Mouse (Mus musculus): ENCODE measurements around the gene Mfsd6. TPM values are rescaled to one million over a fixed set of nuclear protein-coding genes. Genes with fewer than 3 reads are reported as not detected.
A peak's percentile ranks its signal among the peaks of the same experiment; 100 is the strongest.

Mfsd6 gene
- polyA plus RNA-seq, 1 experiment from 2014 or later = 6.7 TPM

DNA sequence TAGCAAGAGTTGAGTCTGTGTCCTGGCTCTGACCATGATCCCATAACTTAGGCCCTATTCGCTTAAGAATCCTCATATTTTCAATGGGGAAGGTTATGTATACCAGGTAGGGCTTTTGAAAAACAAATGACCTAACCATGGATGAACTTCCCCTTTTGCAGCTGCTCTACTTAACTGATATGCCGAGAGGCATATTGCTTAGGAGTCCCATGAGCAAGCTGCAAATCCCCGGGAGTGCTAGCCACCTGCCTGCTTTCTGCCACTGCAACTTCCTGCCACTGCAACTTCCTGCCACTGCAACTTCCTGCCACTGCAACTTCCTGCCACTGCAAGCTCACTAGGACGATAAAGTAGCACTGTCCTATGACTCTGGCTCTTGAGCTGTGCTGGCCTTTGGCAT, 72.1 kb downstream of the Mfsd6 start:
- no peaks in the 10 kb centered on the region for H3K27me3 ChIP-seq
- no peak overlapping the region for H3K4me2 ChIP-seq (replicated peaks)
- H3K36me3 ChIP-seq = peaks cover 10% of the 10 kb centered on the region
- no peak overlapping the region for H3K9ac ChIP-seq (replicated peaks)
- ATAC-seq (replicated peaks) = no peak
- no peaks in the 10 kb centered on the region for H3K9me3 ChIP-seq
- 88% methylated on average over 4 of the region's 4 CpGs for WGBS
- no peak overlapping the region for H3K4me3 ChIP-seq
- H3K27ac ChIP-seq (replicated peaks) = no peak overlapping the region
- H3K4me1 ChIP-seq = no peaks in the 10 kb centered on the region

DNA sequence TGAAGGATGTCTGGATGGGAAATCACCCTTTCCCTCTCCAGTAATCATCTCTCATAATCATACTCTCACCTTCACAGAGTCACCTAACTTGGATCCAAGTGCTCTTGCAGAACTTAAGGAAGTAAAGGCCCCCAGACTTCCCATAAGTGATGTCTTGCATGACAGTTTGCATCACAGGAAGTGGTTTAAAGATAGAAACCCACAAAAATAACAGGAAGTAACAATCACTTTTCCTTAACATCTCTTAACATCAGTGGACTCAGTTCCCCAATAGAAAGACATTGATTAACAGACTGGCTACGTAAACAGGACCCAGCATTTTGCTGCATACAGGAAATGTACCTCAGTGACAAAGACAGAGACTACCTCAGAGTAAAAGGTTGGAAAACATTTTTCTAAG, 73.9 kb downstream of the Mfsd6 start:
- 94% methylated on average over 1 of the region's 1 CpGs for WGBS

DNA sequence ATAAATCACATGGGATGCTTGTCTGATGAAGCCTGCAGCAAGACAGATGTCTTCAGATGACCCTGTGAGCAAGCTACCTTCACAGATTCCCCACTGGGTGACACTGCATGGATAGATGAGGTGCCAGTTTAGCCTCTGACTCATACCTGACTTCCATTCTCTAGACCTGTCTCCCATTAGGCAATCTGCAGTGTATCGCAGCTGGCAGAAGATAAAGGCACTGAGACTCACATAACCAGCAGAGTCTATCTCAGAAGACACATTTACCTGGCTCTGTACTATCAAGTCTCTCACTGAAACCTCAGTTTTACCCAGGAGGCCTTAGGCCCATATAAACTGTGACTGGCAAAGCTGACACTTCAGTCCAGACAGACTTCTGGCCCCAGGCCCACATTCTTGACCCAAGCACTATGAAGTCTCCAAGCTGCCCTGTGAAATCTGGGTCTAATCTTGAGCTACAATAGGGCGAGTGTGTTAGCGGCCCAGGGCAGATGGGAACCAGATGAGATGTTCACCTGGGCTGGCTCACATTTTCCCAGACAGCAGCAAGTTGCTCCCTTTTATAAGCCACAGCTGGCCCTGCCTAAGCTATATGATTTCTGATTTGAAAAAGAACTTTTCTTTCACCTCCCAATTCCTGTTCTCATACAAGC, 74.5 kb downstream of the Mfsd6 start:
- no peak overlapping the region for H3K4me3 ChIP-seq
- H3K4me2 ChIP-seq (replicated peaks) = no peak overlapping the region
- H3K9ac ChIP-seq (replicated peaks) = no peak overlapping the region
- H3K36me3 ChIP-seq = peaks cover 16% of the 10 kb centered on the region
- H3K4me1 ChIP-seq = no peaks in the 10 kb centered on the region
- no peaks in the 10 kb centered on the region for H3K27me3 ChIP-seq
- no peak overlapping the region for H3K27ac ChIP-seq (replicated peaks)
- 93% methylated on average over 3 of the region's 3 CpGs for WGBS
- no peak for ATAC-seq (replicated peaks)
- no peaks in the 10 kb centered on the region for H3K9me3 ChIP-seq

More for the DNA sequence above, 73.9 kb downstream of the Mfsd6 start:
- ATAC-seq (replicated peaks) = no peak
- H3K27ac ChIP-seq (replicated peaks) = no peak overlapping the region
- no peaks in the 10 kb centered on the region for H3K4me1 ChIP-seq
- no peaks in the 10 kb centered on the region for H3K27me3 ChIP-seq
- H3K4me3 ChIP-seq = no peak overlapping the region
- peaks cover 16% of the 10 kb centered on the region for H3K36me3 ChIP-seq
- H3K9me3 ChIP-seq = no peaks in the 10 kb centered on the region
- H3K4me2 ChIP-seq (replicated peaks) = no peak overlapping the region
- no peak overlapping the region for H3K9ac ChIP-seq (replicated peaks)

DNA sequence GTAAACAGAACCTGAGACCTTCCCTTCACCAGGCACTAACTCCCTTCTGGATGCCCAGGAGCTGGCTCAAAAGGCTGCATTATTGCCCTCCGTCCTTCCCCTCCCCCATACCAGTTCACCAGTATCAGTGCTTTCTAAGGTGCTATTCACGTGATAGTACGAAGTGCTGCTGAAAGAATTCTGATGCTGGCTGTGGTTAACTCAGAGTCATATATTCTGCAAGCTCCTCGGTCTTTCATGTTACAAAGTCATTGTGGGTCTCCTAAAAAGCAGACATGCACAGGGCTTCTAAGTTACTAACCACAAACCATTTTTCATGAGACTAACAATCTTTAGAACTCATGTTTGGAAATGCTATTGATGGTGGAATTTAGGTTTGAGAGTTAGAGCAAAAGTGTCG, 77.2 kb downstream of the Mfsd6 start:
- H3K4me1 ChIP-seq = no peaks in the 10 kb centered on the region
- no peak overlapping the region for H3K4me3 ChIP-seq
- H3K9ac ChIP-seq (replicated peaks) = no peak overlapping the region
- H3K4me2 ChIP-seq (replicated peaks) = no peak overlapping the region
- no peak overlapping the region for H3K27ac ChIP-seq (replicated peaks)
- no peaks in the 10 kb centered on the region for H3K27me3 ChIP-seq
- WGBS = 90% methylated on average over 5 of the region's 5 CpGs
- no peaks in the 10 kb centered on the region for H3K9me3 ChIP-seq
- peaks cover 24% of the 10 kb centered on the region for H3K36me3 ChIP-seq
- ATAC-seq (replicated peaks) = no peak

DNA sequence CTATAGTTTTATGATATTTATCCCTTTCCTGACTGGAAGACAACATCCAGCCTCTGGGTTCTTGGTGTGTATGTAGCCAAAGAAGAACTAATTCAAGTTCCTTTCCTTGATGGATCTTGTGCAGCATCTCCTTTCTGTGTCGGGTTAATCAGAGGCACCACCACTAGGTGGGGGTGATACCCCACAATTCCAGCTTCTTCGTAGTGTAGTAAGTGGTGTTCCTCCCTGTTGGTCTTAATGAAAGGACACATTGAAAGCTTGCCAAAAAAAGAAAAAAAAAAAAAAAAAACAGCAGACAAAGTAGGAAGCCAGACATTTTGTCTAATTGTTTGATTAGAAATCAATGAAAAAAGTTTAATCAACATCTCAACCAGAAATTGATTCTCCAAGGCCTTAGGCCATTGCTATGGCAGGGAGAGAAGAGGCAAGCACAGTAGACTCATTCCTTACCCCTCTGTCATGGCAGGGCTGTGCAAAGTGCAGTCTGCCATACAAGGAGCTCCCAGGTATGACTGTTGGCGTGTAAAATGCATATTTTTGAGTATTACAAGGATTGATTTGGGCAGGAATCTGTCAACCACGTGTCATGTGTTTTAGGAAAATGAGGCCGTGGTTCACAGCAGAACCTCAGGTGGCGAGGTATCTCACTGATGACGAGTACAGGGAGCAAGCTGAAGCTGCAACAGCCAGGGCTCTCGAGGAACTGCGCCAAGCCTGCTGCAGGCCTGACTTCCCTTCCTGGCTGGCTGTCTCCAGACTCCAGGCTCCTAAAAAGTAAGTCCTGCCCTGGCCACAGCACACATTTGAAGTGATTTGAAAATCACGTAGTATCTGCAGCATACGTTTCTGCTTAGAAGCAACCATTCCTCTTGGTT, 78.9 kb downstream of the Mfsd6 start:
- H3K27ac ChIP-seq (replicated peaks) = no peak overlapping the region
- ATAC-seq (replicated peaks) = peak; percentile 88
- no peak overlapping the region for H3K4me3 ChIP-seq
- no peak overlapping the region for H3K9ac ChIP-seq (replicated peaks)
- H3K9me3 ChIP-seq = no peaks in the 10 kb centered on the region
- no peaks in the 10 kb centered on the region for H3K4me1 ChIP-seq
- H3K4me2 ChIP-seq (replicated peaks) = no peak overlapping the region
- 71% methylated on average over 11 of the region's 11 CpGs for WGBS
- no peaks in the 10 kb centered on the region for H3K27me3 ChIP-seq
- H3K36me3 ChIP-seq = peaks cover 24% of the 10 kb centered on the region

DNA sequence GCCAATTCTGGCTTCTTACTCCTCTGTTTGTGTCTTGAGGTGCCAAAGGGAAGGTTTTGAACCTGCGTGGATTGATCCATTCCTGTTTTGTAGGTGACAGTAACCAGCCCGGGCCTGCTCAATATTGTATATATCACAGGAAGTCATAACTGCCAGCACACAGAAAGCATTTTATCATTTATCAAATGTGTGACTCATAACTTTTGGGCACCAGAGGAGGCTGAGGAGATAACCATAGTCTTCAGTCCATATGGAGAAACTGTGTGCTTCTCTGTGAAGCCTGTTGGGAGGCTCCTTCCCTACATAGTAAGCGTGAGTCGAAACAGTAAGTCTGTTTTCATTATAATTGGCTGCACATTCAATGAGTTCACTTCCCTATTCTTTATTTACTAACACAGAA, 86.5 kb downstream of the Mfsd6 start:
- 87% methylated on average over 4 of the region's 4 CpGs for WGBS
- Histone ChIP-seq H3K9me3 (no peaks in the 10 kb centered on the region), H3K4me1 (no peaks in the 10 kb centered on the region), H3K27me3 (no peaks in the 10 kb centered on the region), H3K4me2 (replicated peaks) (no peak overlapping the region), H3K9ac (replicated peaks) (no peak overlapping the region), H3K27ac (replicated peaks) (no peak overlapping the region), H3K36me3 (peaks cover 5% of the 10 kb centered on the region; the same call in 1 of the 2 replicates), H3K4me3 (no peak overlapping the region)
- no peak for ATAC-seq (replicated peaks)

DNA sequence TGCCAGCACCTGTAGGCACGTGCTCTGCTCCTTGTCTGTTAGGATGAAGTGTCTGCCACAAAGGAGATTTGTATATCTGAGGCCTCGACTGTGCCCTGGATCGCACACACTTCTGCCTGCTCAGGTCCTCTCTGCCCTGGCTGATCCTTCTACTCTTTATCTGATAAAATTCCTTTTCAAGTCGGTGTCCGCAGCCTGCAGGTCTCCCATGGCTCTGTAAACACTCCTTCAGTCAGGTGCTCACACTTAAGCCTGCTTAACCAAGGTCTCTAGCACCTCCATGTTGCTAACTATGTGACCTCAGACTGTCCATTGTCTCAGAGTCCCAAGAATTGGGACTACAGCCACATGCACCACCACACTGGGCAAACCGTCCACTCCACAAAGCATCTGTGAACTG, 87.0 kb downstream of the Mfsd6 start:
- Histone ChIP-seq H3K27me3 (no peaks in the 10 kb centered on the region), H3K4me1 (no peaks in the 10 kb centered on the region), H3K9ac (replicated peaks) (no peak overlapping the region), H3K36me3 (0 out of 2 replicates have a peak, but pooled peaks cover 4% of the 10 kb centered on the region), H3K4me2 (replicated peaks) (no peak overlapping the region), H3K27ac (replicated peaks) (no peak overlapping the region), H3K4me3 (no peak overlapping the region), H3K9me3 (no peaks in the 10 kb centered on the region)
- 92% methylated on average over 6 of the region's 6 CpGs for WGBS
- ATAC-seq (replicated peaks) = no peak

DNA sequence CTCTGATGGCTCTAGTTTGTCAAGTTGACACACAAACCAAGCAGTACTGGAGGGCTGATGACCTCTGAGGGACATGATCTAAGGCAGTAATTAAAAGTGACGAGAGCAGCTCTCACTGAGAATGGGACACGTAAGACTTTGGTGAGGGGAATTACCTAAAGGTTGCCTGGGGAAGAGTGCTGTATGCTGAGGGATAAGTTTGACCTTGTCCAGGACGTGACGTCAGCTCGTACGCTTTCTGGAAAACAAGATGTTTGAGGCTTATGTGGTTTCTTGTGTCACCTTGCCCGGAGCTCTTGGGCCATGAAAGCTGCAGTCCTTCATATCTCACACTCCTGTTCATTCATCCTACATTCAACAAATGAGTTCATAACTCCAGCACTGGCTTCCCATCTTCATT, 88.2 kb downstream of the Mfsd6 start:
- Histone ChIP-seq H3K27me3 (no peaks in the 10 kb centered on the region), H3K4me1 (no peaks in the 10 kb centered on the region), H3K9ac (replicated peaks) (no peak overlapping the region), H3K4me3 (no peak overlapping the region), H3K9me3 (no peaks in the 10 kb centered on the region), H3K36me3 (0 out of 2 replicates have a peak, but pooled peaks cover 4% of the 10 kb centered on the region), H3K4me2 (replicated peaks) (no peak overlapping the region), H3K27ac (replicated peaks) (no peak overlapping the region)
- WGBS = 95% methylated on average over 7 of the region's 7 CpGs
- no peak for ATAC-seq (replicated peaks)

DNA sequence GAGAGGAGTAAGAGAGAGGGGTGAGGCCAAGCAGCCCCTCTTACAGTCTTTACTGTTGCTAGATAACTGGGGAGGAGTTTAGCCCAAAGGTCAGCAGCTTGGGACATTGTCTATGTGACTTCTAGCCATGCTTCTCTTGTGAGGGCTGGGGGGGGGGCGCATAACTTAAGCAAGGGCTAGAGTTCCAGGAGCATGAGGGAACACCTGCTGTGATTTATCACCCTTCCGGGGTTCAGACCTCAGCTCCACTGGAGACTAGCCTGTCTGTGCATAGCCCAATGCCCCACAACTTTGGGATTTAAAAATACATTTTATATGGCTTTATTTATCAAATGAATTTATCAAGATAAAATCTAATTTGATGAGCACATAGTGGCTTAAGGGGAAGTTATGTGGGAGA, 89.2 kb downstream of the Mfsd6 start:
- Histone ChIP-seq H3K27ac (replicated peaks) (no peak overlapping the region), H3K9me3 (no peaks in the 10 kb centered on the region), H3K4me3 (no peak overlapping the region), H3K36me3 (0 out of 2 replicates have a peak, but pooled peaks cover 4% of the 10 kb centered on the region), H3K4me2 (replicated peaks) (no peak overlapping the region), H3K27me3 (no peaks in the 10 kb centered on the region), H3K4me1 (no peaks in the 10 kb centered on the region), H3K9ac (replicated peaks) (no peak overlapping the region)
- ATAC-seq (replicated peaks) = no peak
- 93% methylated on average over 2 of the region's 2 CpGs for WGBS

DNA sequence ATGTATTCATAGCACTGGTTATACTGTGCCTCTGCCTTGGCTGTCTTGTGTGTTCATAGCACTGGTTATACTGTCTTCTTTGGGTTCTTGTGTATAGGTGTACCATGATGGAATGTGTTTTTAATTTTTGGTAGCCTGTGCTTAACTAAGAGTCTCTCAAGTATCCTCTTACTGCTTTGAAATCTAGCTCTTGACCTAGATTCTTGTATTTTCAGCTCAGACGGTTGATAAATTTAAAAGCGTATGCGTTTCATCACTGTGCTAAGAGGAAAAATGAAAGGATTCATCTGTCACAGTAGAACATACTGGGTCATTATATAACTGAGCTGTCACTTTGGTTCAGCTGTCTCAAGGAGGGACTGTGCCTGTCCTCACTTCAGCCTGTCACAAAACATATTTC, 91.3 kb downstream of the Mfsd6 start:
- peaks cover 12% of the 10 kb centered on the region for H3K4me1 ChIP-seq
- no peak overlapping the region for H3K9ac ChIP-seq (replicated peaks)
- ATAC-seq (replicated peaks) = no peak
- no peak overlapping the region for H3K4me2 ChIP-seq (replicated peaks)
- H3K36me3 ChIP-seq = 0 out of 2 replicates have a peak, but pooled peaks cover 4% of the 10 kb centered on the region
- WGBS = 93% methylated on average over 3 of the region's 3 CpGs
- H3K4me3 ChIP-seq = no peak overlapping the region
- H3K27ac ChIP-seq (replicated peaks) = no peak overlapping the region
- H3K27me3 ChIP-seq = no peaks in the 10 kb centered on the region
- no peaks in the 10 kb centered on the region for H3K9me3 ChIP-seq

DNA sequence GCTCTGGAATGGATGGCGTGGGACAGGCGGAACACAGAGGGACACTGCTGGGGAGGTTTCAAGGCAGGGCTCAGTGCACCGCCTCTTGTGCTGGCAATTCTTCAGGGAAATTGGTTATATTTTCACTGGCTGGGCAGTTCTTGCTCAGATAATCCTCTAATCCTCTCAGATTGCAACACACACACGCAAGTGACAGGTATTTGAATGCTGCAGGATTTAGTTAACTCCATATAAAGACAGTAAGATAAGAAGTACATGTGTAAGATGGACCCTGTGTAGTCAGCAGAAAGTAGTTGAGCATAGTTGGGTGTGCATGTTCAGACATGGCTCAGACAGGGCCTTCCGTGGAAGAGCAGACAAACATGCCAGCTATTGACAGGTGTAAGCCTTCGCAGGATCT, 93.0 kb downstream of the Mfsd6 start:
- H3K4me1 ChIP-seq = peaks cover 18% of the 10 kb centered on the region
- H3K9ac ChIP-seq (replicated peaks) = no peak overlapping the region
- H3K36me3 ChIP-seq = 0 out of 2 replicates have a peak, but pooled peaks cover 4% of the 10 kb centered on the region
- H3K4me3 ChIP-seq = no peak overlapping the region
- no peak overlapping the region for H3K4me2 ChIP-seq (replicated peaks)
- no peaks in the 10 kb centered on the region for H3K9me3 ChIP-seq
- 92% methylated on average over 6 of the region's 6 CpGs for WGBS
- H3K27me3 ChIP-seq = no peaks in the 10 kb centered on the region
- H3K27ac ChIP-seq (replicated peaks) = no peak overlapping the region
- no peak for ATAC-seq (replicated peaks)

DNA sequence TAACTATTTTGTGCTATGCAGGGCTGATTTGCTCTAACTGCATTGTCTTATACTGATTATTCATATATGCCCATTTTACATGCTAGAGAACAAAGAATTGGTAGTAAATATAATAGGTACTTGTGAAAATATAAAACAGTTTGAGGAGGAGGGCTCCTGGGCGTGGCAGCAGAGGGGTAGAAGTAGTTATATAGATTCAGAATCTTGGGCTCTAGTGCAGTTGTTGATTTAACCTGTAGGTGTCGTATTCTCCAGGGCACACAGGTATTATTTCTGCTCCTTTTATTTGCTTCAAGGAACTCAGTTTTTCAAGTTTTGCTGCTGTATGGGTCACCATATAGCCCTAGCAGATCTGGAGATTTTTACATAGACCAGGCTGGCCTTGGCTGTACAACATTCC, 95.7 kb downstream of the Mfsd6 start:
- Histone ChIP-seq H3K4me3 (peak overlapping the region; percentile 92), H3K4me1 (peaks cover 18% of the 10 kb centered on the region), H3K27me3 (no peaks in the 10 kb centered on the region), H3K9ac (replicated peaks) (peak overlapping the region; percentile 93), H3K36me3 (no peaks in the 10 kb centered on the region), H3K4me2 (replicated peaks) (peak overlapping the region; percentile 51), H3K9me3 (no peaks in the 10 kb centered on the region), H3K27ac (replicated peaks) (no peak overlapping the region)
- 0 out of 2 replicates have a peak, but pooled peaks have one; percentile 2 for ATAC-seq (replicated peaks)
- 63% methylated on average over 2 of the region's 2 CpGs for WGBS
